Mouse (Mus musculus): ENCODE data around the gene Guca2a.

DNA sequence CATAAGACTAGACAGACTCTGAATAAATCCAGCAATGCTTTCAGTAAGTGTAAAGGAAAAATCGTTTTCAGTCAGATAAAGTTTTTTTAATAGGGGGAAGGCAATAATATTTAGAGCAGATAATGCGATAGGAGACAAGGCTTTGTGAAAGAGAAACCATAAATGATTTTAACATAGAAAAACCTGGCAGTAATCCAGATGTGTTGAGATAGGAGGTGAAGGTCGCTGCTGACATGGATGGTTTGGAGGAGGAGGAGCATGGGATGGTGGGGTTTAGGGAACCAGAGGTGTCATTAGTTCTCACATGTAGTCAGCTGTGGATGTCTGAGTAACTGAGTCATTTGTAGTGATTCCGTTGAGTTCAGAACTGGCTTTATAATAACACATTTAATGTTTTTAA, 22.8 kb upstream of the Guca2a start:
- no peak for TF ChIP-seq POLR2A (IDR thresholded peaks at IDR 0.05; ENCODE audit: borderline replicate concordance, low read depth, low read length)
- no peak for TF ChIP-seq CTCF (IDR thresholded peaks at IDR 0.05; ENCODE audit: low read depth, low read length)
